Mouse (Mus musculus): ENCODE data around the gene A630076J17Rik.

DNA sequence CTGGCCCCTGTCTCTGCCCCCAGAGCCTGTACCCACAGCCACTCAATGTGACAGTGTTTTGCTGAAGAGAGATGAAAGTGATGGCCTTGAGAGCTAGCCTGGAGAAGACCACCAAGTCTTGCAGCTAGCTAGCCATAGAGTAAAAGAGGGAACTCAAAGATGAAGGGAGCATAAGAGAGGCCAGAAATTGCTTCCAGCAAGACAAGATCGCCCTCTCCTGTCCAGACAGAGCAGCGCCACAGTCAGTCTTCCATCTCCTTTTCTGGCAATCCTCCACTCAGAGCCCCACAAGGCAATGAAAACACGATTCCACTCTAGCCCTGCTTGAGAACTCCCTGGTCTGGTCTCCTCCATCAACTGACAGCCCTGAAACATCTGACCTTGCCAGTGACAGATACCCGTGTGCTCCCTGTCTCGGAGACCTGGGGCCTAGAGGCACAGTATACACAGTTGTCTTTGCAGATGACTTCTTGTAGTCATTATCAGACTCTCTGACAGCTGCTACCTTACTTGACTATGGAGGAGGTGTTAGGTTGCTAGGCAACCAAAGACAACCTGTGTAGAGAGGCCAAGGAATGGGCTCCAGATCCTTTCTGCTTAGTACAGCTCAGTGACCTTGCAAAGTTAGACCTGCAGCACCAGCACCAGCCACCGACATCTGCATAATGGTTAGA, 42.1 kb upstream of the A630076J17Rik start:
- peak; percentile 80 for TF ChIP-seq CTCF (IDR thresholded peaks at IDR 0.05; ENCODE audit: low read depth)
- no peak for TF ChIP-seq EP300 (IDR thresholded peaks at IDR 0.05; ENCODE audit: low read depth)
